Mouse (Mus musculus): ENCODE results near the gene Otub1.

GRCm38 (mm10) chr19:7187157-7187556, 19.0 kb downstream of the Otub1 start:
- TF ChIP-seq CTCF (IDR thresholded peaks at IDR 0.05; ENCODE audit: extremely low read depth, insufficient read depth, low read length) = no peak
- TF ChIP-seq POLR2A (IDR thresholded peaks at IDR 0.05; ENCODE audit: extremely low read depth, insufficient read depth, low read length) = no peak
